Mouse (Mus musculus) embryonic facial prominence, embryonic 12.5 days (tissue): ENCODE measurements around the gene 1700042G07Rik. TPM values are rescaled to one million over a fixed set of nuclear protein-coding genes. Genes with fewer than 3 reads are reported as not detected.
"Not testable (repeated sequence)": the region's sequence is repeated elsewhere in the genome, so short reads cannot be mapped to it uniquely, and the experiment has no call there.

ENCODE experiments used
- ATAC-seq: fragments of 200-750 bp; cut with Nextera tagmentation; 2 replicates; pipeline ENCODE4 v1.8.0; 2017; ENCODE audit not compliant: insufficient number of reproducible peaks, insufficient read depth, low FRiP score, low TSS enrichment
- H3K27ac ChIP-seq: fragments of 300-500 bp; sonication (generic); 2 replicates; pipeline ENCODE4 v1.5.1; 2016; ENCODE audit warnings: mild to moderate bottlenecking
- H3K27me3 ChIP-seq: fragments of 300-500 bp; sonication (generic); 2 replicates; pipeline ENCODE4 v1.6.1; 2016; ENCODE audit warnings: mild to moderate bottlenecking, moderate library complexity
- H3K36me3 ChIP-seq: fragments of 300-500 bp; sonication (generic); 2 replicates; pipeline ENCODE4 v1.6.1; 2016; ENCODE audit warnings: mild to moderate bottlenecking
- H3K4me1 ChIP-seq: fragments of 300-500 bp; sonication (generic); 2 replicates; pipeline ENCODE4 v1.6.1; 2016
- H3K4me2 ChIP-seq: fragments of 300-500 bp; sonication (generic); replicated peaks from 2 replicates; pipeline ENCODE4 v1.6.1; 2016; ENCODE audit warnings: mild to moderate bottlenecking, moderate library complexity
- H3K4me3 ChIP-seq: fragments of 300-500 bp; sonication (generic); 2 replicates; pipeline ENCODE4 v1.5.1; 2016; ENCODE audit warnings: mild to moderate bottlenecking
- H3K9ac ChIP-seq: fragments of 300-500 bp; sonication (generic); 2 replicates; pipeline ENCODE4 v1.6.1; 2016; ENCODE audit warnings: mild to moderate bottlenecking, moderate library complexity
- H3K9me3 ChIP-seq: fragments of 300-500 bp; sonication (generic); 2 replicates; pipeline ENCODE4 v1.6.1; 2016; ENCODE audit warnings: mild to moderate bottlenecking, moderate library complexity
- WGBS: fragments of 180-500 bp; shearing (Covaris S2); methylation state at CpG from one replicate; pipeline ENCODE4 v1.1.7; 2016; 5-methylcytosine and 5-hydroxymethylcytosine counted together
- polyA plus RNA-seq: library from polyadenylated mRNA; unstranded; fragments of >200 nt; fragmentation: Nextera tagmentation; extraction: Ambion mirVana; gene quantifications from 2 replicates; pipeline ENCODE4 v1.2.1, GENCODE M21; 2016

Gene 1700042G07Rik
- polyA plus RNA-seq, 1 experiment from 2014 or later: not detected

DNA sequence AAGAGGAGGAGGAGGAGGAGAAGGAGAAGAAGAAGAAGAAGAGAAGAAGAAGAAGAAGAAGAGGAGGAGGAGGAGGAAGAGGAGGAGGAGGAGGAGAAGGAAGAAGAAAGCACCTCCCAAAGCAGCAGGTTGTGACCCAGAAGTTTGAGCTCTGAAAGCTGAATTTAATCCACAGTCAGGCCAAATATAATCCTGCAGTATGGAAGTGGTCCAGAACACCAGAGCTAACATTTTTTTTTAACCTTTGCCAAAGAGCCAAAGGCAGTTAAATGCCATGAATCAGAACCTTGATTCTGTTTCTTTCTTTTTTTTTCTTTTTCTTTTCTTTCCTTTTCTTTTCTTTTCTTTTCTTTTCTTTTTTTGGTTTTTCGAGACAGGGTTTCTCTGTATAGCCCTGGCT is 44.5 kb downstream of the 1700042G07Rik start:
- not testable (repeated sequence) for H3K27me3 ChIP-seq, H3K4me2 ChIP-seq, H3K4me1 ChIP-seq, H3K27ac ChIP-seq, ATAC-seq, H3K9ac ChIP-seq, H3K4me3 ChIP-seq, H3K36me3 ChIP-seq, H3K9me3 ChIP-seq
- 81% methylated on average over 1 of the region's 1 CpGs for WGBS

DNA sequence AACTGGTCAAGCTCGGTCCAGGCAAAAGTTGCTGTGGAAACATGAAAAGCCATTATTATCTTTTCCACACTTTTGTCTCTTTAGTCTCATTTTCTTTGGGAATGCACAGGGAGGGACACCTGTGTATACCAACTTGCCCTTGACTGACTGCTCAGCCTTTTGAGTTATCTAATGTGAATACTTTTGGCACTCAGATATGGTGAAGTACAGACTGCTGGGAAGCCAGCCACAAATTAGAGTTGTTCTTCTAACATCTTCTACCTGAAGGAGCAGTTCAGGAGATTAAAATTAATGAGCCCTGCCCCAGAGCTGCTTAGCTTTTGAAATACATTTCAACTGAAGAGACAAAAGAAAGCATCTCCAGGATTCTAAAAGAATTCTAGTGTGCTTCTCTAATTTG is 45.9 kb downstream of the 1700042G07Rik start:
- no peak overlapping the region for H3K9ac ChIP-seq
- no peaks in the 10 kb centered on the region for H3K36me3 ChIP-seq
- ATAC-seq: no peak
- 0 out of 2 replicates have a peak, but pooled peaks cover 3% of the 10 kb centered on the region for H3K4me1 ChIP-seq
- WGBS: 71% methylated on average over 1 of the region's 1 CpGs
- H3K27me3 ChIP-seq: no peaks in the 10 kb centered on the region
- H3K27ac ChIP-seq: 0 out of 2 replicates have a peak overlapping the region, but pooled peaks have one; percentile 17
- no peaks in the 10 kb centered on the region for H3K9me3 ChIP-seq
- no peak overlapping the region for H3K4me3 ChIP-seq
- H3K4me2 ChIP-seq: no peak overlapping the region

DNA sequence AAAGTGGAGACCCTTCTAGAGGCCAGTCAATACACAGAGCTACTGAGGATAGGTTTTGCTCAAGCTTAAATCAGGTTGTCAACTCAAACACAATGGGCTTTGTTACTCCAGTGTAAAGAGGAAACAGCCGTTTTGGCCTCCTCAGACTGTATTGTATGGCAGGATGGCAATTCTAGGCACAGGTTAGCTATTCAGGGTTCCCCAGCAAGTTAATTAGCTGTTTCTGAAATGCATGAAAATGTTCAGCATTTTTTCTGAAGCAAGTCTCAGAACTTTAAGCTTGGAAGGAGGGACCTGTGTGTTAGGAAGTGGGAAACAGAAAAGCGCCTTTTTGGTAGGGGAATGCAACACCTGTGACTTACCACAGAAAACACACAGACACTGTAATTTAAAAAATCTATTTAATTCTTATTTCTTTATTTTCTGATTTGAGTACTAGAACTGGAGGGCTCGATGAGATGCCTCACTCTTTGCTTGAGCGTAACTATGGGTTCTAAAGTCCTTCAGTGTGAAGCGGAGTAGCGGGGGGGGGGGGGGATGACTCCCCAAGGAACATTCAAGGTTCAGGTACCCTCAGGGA is 47.0 kb downstream of the 1700042G07Rik start:
- 0 out of 2 replicates have a peak, but pooled peaks cover 3% of the 10 kb centered on the region for H3K4me1 ChIP-seq
- ATAC-seq: no peak
- peak overlapping the region; percentile 91 for H3K9ac ChIP-seq
- no peaks in the 10 kb centered on the region for H3K36me3 ChIP-seq
- WGBS: 2% methylated on average over 6 of the region's 6 CpGs
- peak overlapping the region; percentile 72 for H3K4me2 ChIP-seq
- H3K27ac ChIP-seq: peak overlapping the region; percentile 99
- H3K27me3 ChIP-seq: no peaks in the 10 kb centered on the region
- H3K9me3 ChIP-seq: no peaks in the 10 kb centered on the region
- peak overlapping the region; percentile 64 for H3K4me3 ChIP-seq

DNA sequence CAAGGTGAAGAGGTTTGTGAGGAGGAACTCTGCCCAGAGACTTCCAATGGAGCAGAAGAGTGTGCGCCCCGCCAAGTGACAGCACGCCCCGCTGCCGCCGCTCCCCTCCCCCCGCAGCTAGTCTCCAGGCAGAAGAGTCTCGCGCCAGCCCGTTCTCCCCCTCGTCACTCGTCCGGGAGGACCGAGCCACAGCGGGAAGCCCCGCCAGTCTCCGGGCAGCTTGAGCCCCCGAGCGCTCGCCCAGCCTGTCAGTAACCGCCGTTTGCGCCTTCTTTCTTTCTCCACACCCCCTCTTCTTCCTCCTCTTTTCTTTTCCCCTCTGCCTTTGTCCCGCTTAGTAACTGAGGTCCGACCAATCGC is 47.6 kb downstream of the 1700042G07Rik start:
- Histone ChIP-seq H3K9me3 (no peaks in the 10 kb centered on the region), H3K27me3 (no peaks in the 10 kb centered on the region), H3K9ac (peak overlapping the region; percentile 91), H3K4me3 (peak overlapping the region; percentile 64), H3K4me1 (0 out of 2 replicates have a peak, but pooled peaks cover 3% of the 10 kb centered on the region), H3K4me2 (peak overlapping the region; percentile 72), H3K27ac (peak overlapping the region; percentile 99), H3K36me3 (no peaks in the 10 kb centered on the region)
- WGBS: under 1% methylated on average over 26 of the region's 26 CpGs
- ATAC-seq: peak; percentile 43; the same call in 1 of the 2 replicates

DNA sequence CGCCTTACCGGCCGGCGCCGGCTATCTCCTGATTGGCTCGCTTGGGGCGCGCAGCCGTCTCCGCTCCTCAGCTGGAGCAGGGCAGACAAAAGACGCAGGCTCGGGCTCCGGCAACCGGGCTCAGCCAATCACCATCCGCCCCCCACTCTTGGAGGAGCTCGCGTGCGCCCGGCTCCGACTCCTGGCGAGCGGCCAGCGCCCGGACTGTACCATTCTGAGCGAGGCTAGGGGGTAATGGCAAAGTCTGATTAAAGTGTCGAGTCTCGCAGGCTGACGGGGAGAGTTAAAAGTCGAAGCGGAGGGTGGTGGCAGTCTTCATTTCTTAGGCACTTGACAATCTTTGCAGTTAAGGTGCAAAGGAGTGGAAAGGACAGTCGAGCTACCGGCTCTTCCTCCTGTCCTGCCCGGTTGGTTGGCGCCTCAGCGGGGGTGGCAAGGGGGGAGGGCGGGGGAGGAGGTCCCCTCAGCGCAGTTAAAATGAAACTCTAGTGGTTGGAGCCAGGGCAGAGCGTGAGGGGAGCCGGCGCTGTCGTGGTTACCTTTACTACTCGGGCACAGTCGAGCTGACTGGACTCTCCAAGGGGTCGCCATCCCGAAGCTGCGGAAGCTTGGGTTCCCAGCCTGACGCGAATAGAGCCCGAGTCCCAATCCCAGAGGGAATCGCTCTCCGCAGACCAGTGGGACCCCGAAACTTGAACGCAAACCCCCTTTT is 48.1 kb downstream of the 1700042G07Rik start, which contains the start of gene Pik3r3:
TSS of gene Pik3r3 (plus strand) at position 479 of the 712 bp plus-strand sequence.
- under 1% methylated on average over 53 of the region's 53 CpGs for WGBS
- no peaks in the 10 kb centered on the region for H3K36me3 ChIP-seq
- H3K4me1 ChIP-seq: 0 out of 2 replicates have a peak, but pooled peaks cover 3% of the 10 kb centered on the region
- peak within 1 kb of the TSS; percentile 91 for H3K9ac ChIP-seq
- peak; percentile 99 for ATAC-seq
- peak within 1 kb of the TSS; percentile 72 for H3K4me2 ChIP-seq
- H3K27ac ChIP-seq: peak within 1 kb of the TSS; percentile 99
- no peaks in the 10 kb centered on the region for H3K9me3 ChIP-seq
- H3K27me3 ChIP-seq: no peaks in the 10 kb centered on the region
- H3K4me3 ChIP-seq: peak within 1 kb of the TSS; percentile 64

DNA sequence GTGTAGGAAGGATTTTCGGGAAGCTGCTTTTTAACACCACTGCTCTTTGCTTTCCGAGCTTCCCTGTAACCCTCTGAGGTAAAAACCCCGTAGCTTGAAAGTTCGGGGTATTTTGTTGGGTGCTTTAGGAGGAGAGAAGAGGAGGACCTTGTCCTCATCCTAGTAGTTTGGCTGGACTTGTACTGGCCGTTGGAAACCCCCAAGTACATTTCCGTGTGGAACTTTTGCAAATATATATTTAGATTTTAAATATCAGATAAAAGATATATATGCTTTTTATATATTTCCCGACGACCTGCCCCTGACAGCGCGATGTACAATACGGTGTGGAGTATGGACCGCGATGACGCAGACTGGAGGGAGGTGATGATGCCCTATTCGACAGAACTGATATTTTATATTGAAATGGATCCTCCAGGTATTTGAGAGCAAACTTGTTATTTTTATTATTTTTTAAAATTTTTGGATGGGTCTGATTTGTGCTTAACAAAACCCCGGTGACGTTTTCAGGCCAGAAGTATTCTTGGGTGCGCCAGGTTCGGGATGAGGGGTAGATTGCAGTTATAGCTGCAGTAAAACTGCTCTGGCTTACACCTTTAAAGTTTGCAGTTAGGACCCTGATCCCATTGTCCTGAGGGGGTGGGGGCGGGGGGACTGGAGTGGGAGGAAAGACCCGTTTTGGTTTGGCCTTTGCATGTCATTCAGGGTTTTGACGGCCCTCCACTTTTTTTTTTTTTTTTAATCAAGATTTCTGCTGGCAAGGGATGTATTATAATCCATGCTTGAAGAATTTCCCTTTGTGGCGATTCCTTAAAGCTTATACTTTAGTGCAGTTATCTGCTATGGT is 49.0 kb downstream of the 1700042G07Rik start:
- Histone ChIP-seq H3K9me3 (no peaks in the 10 kb centered on the region), H3K9ac (peak overlapping the region; percentile 91), H3K4me1 (0 out of 2 replicates have a peak, but pooled peaks cover 3% of the 10 kb centered on the region), H3K4me3 (peak overlapping the region; percentile 64), H3K36me3 (no peaks in the 10 kb centered on the region), H3K27ac (peak overlapping the region; percentile 99), H3K4me2 (peak overlapping the region; percentile 72), H3K27me3 (no peaks in the 10 kb centered on the region)
- no peak for ATAC-seq
- under 1% methylated on average over 23 of the region's 23 CpGs for WGBS

DNA sequence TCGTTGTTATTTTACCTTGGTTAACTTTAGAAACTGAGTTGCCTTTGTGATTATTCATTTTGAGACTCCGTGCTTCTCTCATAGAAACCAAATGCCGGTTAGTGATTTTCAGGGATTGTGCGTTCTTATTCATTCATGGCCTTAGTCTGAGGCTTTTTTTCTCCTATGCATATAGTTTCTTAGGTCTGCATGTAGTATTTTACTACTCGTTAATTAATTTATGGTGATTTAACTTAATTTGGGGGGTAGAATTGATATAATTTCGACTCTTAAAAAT is 49.6 kb downstream of the 1700042G07Rik start:
- Histone ChIP-seq H3K9ac (peak overlapping the region; percentile 91), H3K9me3 (no peaks in the 10 kb centered on the region), H3K4me1 (0 out of 2 replicates have a peak, but pooled peaks cover 3% of the 10 kb centered on the region), H3K4me2 (peak overlapping the region; percentile 72), H3K27me3 (no peaks in the 10 kb centered on the region), H3K27ac (peak overlapping the region; percentile 99; the same call in 1 of the 2 replicates), H3K36me3 (no peaks in the 10 kb centered on the region), H3K4me3 (peak overlapping the region; percentile 64)
- 2% methylated on average over 6 of the region's 6 CpGs for WGBS
- ATAC-seq: no peak

Other genes with a start within 250 kb of the 1700042G07Rik start
- 1.3 and 1.4 TPM in 2 replicates for gene Dmbx1, start 233.4 kb upstream of the 1700042G07Rik start, polyA plus RNA-seq
- gene Faah, start 155.4 kb upstream of the 1700042G07Rik start, polyA plus RNA-seq: 2.8 and 3.3 TPM in 2 replicates
- gene Nsun4, start 119.5 kb upstream of the 1700042G07Rik start, polyA plus RNA-seq: 19.9 and 20.6 TPM in 2 replicates
- gene Uqcrh, start 98.3 kb upstream of the 1700042G07Rik start, polyA plus RNA-seq: 407 and 442 TPM in 2 replicates
- gene Lrrc41, start 98.1 kb upstream of the 1700042G07Rik start, polyA plus RNA-seq: 80.8 and 83.3 TPM in 2 replicates
- 46.6 and 47.0 TPM in 2 replicates for gene Rad54l, start 49.7 kb upstream of the 1700042G07Rik start, polyA plus RNA-seq
- 76.3 and 80.5 TPM in 2 replicates for gene Pomgnt1, start 49.5 kb upstream of the 1700042G07Rik start, polyA plus RNA-seq
- gene Lurap1, start 22.0 kb upstream of the 1700042G07Rik start, polyA plus RNA-seq: 2.6 and 2.7 TPM in 2 replicates
- 0.23 and 0.37 TPM in 2 replicates for gene Tspan1, start 5.8 kb upstream of the 1700042G07Rik start, polyA plus RNA-seq
- not detected in 2 replicates for gene Gm49337, start within 50 bp of the 1700042G07Rik start, polyA plus RNA-seq
- gene Pik3r3, start 48.2 kb downstream of the 1700042G07Rik start, polyA plus RNA-seq: 51.2 and 55.1 TPM in 2 replicates